Mouse (Mus musculus) bone marrow, adult 2 months (tissue): ENCODE results near the gene Ubash3b.

Experiments used
- CTCF ChIP-seq: fragments of 200-500 bp; IDR thresholded peaks from 2 replicates; pipeline ENCODE4 v1.5.1; 2011; ENCODE audit warnings: low read length, control low read depth; ENCODE audit not compliant: control insufficient read depth, insufficient read depth
- POLR2A ChIP-seq: fragments of 200-500 bp; IDR thresholded peaks from 2 replicates; pipeline ENCODE4 v1.6.1; 2011; ENCODE audit warnings: low read depth, mild to moderate bottlenecking, control low read depth, low read length, borderline replicate concordance; ENCODE audit not compliant: control insufficient read depth

DNA sequence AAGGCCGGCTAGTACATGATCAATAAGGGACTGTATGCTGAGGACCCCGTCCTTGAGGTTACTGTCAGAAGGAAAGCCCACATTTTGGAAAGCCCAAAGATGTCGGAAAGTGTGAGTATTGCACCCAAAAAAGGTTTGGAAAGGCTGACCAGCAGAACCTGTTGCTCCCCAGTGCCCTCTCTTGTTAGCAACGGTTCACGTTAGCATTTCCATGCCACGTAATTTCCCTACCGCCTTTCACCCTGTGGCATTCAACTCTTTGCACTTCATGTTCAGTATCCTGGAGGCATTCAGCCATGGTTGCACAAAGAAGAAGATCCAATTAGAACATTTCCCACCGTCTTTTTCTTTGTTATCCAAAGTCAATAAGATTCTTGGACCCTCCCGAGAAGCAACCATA, 47.1 kb downstream of the Ubash3b start:
- TF ChIP-seq CTCF (no peak), POLR2A (no peak)
